Mouse (Mus musculus) cerebellum, adult (tissue): ENCODE results near the gene Nfkbil1.

Experiments used
- ATAC-seq: cut with Nextera tagmentation; 2 replicates; pipeline ENCODE4 v1.9.2; 2017; ENCODE audit warnings: mild to moderate bottlenecking, moderate library complexity, mixed read lengths; ENCODE audit not compliant: insufficient number of reproducible peaks, low FRiP score, low TSS enrichment

Gene Nfkbil1

GRCm38 (mm10) chr17:35186681-35187080 lies 48.9 kb downstream of the Nfkbil1 start:
- no peak for ATAC-seq

GRCm38 (mm10) chr17:35185639-35186611 lies 49.7 kb downstream of the Nfkbil1 start:
- ATAC-seq, result no peak

GRCm38 (mm10) chr17:35180093-35180492 lies 55.5 kb downstream of the Nfkbil1 start:
- no peak for ATAC-seq

GRCm38 (mm10) chr17:35178528-35178927 lies 57.1 kb downstream of the Nfkbil1 start:
- no peak for ATAC-seq

GRCm38 (mm10) chr17:35175968-35176367 lies 59.6 kb downstream of the Nfkbil1 start, which contains the start of gene Aif1:
TSS of gene Aif1 (minus strand) at chr17:35176068.
- no peak for ATAC-seq

GRCm38 (mm10) chr17:35175382-35175781 lies 60.2 kb downstream of the Nfkbil1 start:
- no peak for ATAC-seq

- ATAC-seq, result no peak
Observed at GRCm38 (mm10) chr17:35174201-35174977, 61.2 kb downstream of the Nfkbil1 start.

GRCm38 (mm10) chr17:35173329-35173728 lies 62.3 kb downstream of the Nfkbil1 start:
- ATAC-seq, result no peak

- ATAC-seq, result no peak
Observed at GRCm38 (mm10) chr17:35172445-35173234, 63.0 kb downstream of the Nfkbil1 start.
